Mouse (Mus musculus) cortical plate, adult 2 months (tissue): ENCODE results near the gene Acin1. TPM values are rescaled to one million over a fixed set of nuclear protein-coding genes. Genes with fewer than 3 reads are reported as not detected.
"Not testable (repeated sequence)": the region's sequence is repeated elsewhere in the genome, so short reads cannot be mapped to it uniquely, and the experiment has no call there.

Experiments
- H3K27ac ChIP-seq: fragments of 200-500 bp; 2 replicates; pipeline ENCODE4 v1.5.1; 2012; ENCODE audit warnings: low read length, control low read depth, inconsistent platforms; ENCODE audit not compliant: insufficient read depth
- H3K4me1 ChIP-seq: fragments of 200-500 bp; 2 replicates; pipeline ENCODE4 v1.6.1; 2011; ENCODE audit warnings: low read length; ENCODE audit not compliant: control insufficient read depth, insufficient read depth
- H3K4me3 ChIP-seq: fragments of 200-500 bp; 2 replicates; pipeline ENCODE4 v1.5.1; 2011; ENCODE audit warnings: mild to moderate bottlenecking, low read length, control low read depth; ENCODE audit not compliant: insufficient read depth
- CTCF ChIP-seq: fragments of 200-500 bp; IDR thresholded peaks from 2 replicates; pipeline ENCODE4 v1.5.1; 2011; ENCODE audit warnings: mild to moderate bottlenecking, control low read depth, low read length; ENCODE audit not compliant: insufficient read depth; ENCODE audit errors: extremely low read depth
- POLR2A ChIP-seq: fragments of 200-500 bp; IDR thresholded peaks from 2 replicates; pipeline ENCODE4 v1.6.1; 2011; ENCODE audit warnings: mild to moderate bottlenecking, low read length, control low read depth; ENCODE audit not compliant: insufficient read depth; ENCODE audit errors: extremely low read depth
- polyA plus RNA-seq: library from polyadenylated mRNA; depleted of rRNA; stranded (reverse); fragments of >200 nt; gene quantifications from 2 replicates; pipeline ENCODE4 v1.2.3, GENCODE M21; 2012

Gene Acin1
- polyA plus RNA-seq, 1 experiment = 169 TPM

DNA sequence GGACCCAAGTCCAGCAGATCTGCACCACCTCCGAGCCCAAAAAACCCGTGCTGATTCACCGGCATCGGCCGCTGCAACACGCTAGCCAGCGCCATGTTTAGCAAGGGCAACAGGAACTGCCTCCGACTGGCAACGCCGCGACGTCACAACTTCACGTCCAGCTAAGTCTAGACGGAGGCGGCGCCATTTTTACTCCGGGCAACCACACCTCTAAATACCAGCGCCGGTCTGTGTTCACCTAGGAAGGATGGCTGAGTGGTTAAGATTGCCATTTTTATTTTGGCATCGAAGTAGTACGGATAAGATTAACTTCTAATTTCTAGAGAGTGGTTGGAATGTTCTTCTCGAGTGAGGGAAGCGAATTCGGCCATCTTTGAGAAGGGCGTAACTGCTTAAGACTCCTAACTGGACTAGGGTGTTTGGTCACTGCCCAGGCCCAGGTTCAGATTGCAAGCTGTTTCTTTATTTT is 68.8 kb downstream of the Acin1 start, which contains the start of gene Psmb5:
Gene Psmb5 (minus strand): TSS at position 126 of the 469 bp plus-strand sequence.
- Histone ChIP-seq H3K27ac (peak within 1 kb of the TSS; percentile 55), H3K4me1 (peaks cover 1% of the 10 kb centered on the region; the same call in 1 of the 2 replicates), H3K4me3 (peak within 1 kb of the TSS; percentile 67)
- TF ChIP-seq CTCF (no peak), POLR2A (peak; percentile 72)

DNA sequence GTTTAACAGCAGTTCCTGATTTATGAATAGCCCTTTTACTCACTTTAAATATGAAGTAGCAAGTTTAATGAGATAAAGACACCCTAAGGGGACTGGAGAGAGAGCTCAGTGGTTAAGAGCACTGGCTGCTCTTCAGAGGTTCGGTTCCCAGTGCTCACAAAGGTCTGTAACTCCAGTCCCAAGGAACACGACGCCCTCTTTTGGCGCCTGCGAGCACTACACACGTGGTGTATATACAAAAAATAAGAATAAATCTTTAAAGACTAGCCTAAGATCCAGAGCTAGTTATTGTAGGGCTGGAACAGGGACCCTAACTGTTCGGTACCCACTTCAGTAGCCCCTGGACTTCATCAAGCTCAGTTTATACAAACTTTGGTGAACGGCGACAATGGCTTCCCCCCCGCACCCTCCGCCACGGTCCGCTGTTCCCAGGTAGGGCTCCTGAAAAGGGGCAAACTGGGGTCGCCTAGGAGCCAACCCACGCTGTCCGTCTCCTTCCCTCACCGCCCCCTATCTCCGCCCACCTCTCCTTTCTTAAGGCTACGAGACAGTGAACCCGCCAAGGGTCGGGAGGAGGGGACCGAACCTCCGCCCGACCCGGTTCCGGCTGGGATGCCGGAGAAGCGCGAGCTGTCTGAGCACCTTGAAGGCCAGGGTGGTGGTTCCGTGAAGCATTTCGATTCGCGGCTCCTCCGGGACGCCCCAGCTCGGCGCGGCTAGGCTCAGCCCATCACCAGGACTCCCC is 69.4 kb downstream of the Acin1 start:
- Histone ChIP-seq H3K4me1 (peaks cover 1% of the 10 kb centered on the region; the same call in 1 of the 2 replicates), H3K27ac (peak overlapping the region; percentile 55; the same call in 1 of the 2 replicates), H3K4me3 (peak overlapping the region; percentile 67)
- TF ChIP-seq CTCF = no peak
- TF ChIP-seq POLR2A = no peak

- no peak for TF ChIP-seq CTCF
- TF ChIP-seq POLR2A = no peak
- peaks cover 1% of the 10 kb centered on the region; the same call in 1 of the 2 replicates for H3K4me1 ChIP-seq
- H3K4me3 ChIP-seq = no peak overlapping the region; the same call in 1 of the 2 replicates
- no peak overlapping the region for H3K27ac ChIP-seq
Observed at GRCm38 (mm10) chr14:54616226-54616825, 70.4 kb downstream of the Acin1 start.

DNA sequence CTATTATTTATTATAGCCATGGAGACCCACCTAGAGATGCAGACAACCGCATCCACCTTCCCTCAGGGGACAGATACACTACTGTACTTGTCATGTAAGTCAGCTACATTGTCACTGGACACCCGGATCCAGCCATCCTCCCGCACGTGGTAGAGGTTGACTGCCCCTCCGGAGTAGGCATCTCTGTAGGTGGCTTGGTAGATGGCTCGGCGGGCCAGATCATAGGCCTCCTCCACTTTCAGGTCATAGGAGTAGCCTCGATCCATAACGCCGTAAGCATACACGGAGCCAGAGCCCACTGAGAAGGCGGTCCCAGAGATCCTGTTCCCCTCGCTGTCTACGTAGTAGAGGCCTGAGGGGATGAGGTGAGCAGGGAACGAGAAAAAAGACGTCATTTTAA is 72.6 kb downstream of the Acin1 start:
- not testable (repeated sequence) for H3K27ac ChIP-seq, H3K4me3 ChIP-seq, H3K4me1 ChIP-seq

DNA sequence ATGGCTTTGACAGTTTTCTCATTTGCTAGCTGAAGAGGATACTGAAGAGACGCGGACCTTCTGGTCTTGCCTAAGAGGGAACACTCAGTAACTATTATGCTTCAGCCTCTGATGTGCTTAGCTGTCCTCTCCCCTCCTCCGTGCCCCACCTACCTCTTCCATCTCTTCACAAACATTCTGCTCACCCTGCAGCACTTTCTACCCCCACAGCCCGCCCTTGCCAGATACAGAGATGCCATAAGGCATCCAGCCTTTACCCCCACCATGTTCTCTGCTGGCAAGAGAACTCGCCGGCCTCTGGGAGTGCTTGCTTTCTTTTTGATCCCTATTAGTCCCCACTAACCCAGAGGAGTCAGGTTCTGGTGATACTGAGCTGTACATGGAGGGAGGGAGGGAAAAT is 76.1 kb downstream of the Acin1 start:
- TF ChIP-seq CTCF (no peak), POLR2A (no peak)
- Histone ChIP-seq H3K27ac (no peak overlapping the region), H3K4me3 (no peak overlapping the region), H3K4me1 (no peaks in the 10 kb centered on the region)

DNA sequence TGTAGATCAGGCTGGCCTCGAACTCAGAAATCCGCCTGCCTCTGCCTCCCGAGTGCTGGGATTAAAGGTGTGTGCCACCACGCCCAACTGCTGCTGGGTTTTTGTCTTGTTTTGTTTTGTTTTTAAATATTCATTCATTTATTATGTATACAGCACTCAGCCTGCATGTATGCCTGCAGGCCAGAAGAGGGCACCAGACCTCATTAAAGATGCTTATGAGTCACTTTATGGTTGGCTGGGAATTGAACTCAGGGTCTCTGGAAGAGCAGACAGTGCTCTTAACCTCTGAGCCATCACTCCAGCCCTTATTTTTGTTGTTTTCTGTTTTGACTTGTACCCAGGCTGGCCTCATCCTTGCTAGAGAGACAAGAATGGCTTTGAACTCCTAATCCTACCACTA is 76.8 kb downstream of the Acin1 start:
- no peaks in the 10 kb centered on the region for H3K4me1 ChIP-seq
- H3K4me3 ChIP-seq = no peak overlapping the region
- TF ChIP-seq CTCF (peak; percentile 47), POLR2A (no peak)
- 0 out of 2 replicates have a peak overlapping the region, but pooled peaks have one; percentile 26 for H3K27ac ChIP-seq

DNA sequence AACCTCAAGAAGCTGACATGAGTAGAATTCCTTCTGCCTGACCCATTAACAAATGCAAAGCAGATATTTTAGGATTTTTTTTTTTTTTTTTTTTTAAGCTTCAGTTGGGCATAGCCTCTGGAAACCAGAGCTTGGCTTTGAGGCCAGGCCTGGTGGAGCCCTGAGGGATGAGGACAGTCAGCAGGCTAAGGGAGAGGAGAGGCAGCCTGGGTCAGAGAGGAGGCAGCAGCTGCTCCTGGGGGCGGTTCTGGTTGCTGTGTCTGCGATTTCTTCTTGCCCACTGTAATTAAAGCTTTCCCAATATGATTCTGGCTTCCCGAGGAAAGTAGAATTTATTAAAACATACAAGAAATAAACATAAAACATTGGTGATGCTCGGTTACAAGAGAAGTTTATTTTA is 77.5 kb downstream of the Acin1 start:
- H3K4me1 ChIP-seq = no peaks in the 10 kb centered on the region
- TF ChIP-seq POLR2A = no peak
- H3K4me3 ChIP-seq = no peak overlapping the region
- no peak overlapping the region for H3K27ac ChIP-seq

GRCm38 (mm10) chr14:54607226-54607625 is 79.5 kb downstream of the Acin1 start:
- H3K27ac ChIP-seq = no peak overlapping the region
- H3K4me3 ChIP-seq = no peak overlapping the region
- no peaks in the 10 kb centered on the region for H3K4me1 ChIP-seq
- TF ChIP-seq POLR2A = no peak
- no peak for TF ChIP-seq CTCF

GRCm38 (mm10) chr14:54605752-54606321 is 80.9 kb downstream of the Acin1 start, which contains the start of gene 4931414P19Rik:
4931414P19Rik (minus strand) TSS chr14:54605993.
- peak; percentile 46; the same call in 1 of the 2 replicates for TF ChIP-seq POLR2A
- TF ChIP-seq CTCF = no peak
- peak within 1 kb of the TSS; percentile 37 for H3K4me3 ChIP-seq
- no peaks in the 10 kb centered on the region for H3K4me1 ChIP-seq
- H3K27ac ChIP-seq = peak within 1 kb of the TSS; percentile 69

DNA sequence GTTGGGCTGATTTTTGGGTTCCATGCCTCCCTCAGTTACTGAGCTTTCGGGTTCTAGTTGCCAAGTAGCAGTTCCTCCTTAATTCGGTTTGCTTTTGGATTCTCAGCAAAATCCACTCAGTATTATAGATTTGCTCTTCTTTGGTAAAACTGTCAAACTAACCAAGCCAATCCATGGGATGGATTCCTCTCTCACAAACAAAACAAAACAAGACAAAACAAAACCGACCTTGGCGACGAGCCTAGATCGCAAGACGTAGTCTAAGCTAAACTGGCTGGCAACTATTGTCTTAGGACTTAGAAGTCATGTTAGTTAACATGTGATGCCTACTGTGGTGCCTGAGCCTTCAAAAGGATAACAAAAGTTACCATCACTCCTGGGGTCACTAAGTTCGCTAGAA is 83.0 kb downstream of the Acin1 start:
- Histone ChIP-seq H3K4me3 (peak overlapping the region; percentile 41), H3K27ac (peak overlapping the region; percentile 71), H3K4me1 (no peaks in the 10 kb centered on the region)
- TF ChIP-seq CTCF = no peak
- 0 out of 2 replicates have a peak, but pooled peaks have one; percentile 0 for TF ChIP-seq POLR2A
